Mouse (Mus musculus): ENCODE results near the gene Ammecr1.

DNA sequence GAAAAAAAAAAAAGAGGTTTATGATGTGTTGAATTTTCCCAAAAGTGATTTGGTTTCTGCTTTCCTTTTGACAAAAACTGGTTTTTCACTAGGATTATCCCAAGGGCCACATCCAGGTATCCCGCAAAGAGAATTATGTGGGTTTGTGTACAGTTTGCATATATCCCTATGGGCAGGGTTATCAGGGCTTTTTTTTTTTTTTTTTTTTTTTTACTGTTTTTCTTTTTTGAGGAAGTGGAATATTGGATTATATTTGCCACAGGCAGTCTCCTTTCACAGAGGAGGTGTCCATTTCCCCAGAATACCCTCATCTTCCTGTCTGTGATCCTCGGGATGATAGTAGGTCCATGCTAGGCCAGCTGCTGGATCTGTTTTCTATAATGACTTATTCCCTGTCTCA is 137.3 kb downstream of the Ammecr1 start:
- TF ChIP-seq GATA2 (IDR thresholded peaks at IDR 0.05; ENCODE audit: borderline replicate concordance, low read depth, low read length) (no peak), CTCF (IDR thresholded peaks at IDR 0.05; ENCODE audit: low read depth, low read length) (no peak)
